Mouse (Mus musculus): ENCODE data around the gene Mgea5.

The Mgea5 gene

DNA sequence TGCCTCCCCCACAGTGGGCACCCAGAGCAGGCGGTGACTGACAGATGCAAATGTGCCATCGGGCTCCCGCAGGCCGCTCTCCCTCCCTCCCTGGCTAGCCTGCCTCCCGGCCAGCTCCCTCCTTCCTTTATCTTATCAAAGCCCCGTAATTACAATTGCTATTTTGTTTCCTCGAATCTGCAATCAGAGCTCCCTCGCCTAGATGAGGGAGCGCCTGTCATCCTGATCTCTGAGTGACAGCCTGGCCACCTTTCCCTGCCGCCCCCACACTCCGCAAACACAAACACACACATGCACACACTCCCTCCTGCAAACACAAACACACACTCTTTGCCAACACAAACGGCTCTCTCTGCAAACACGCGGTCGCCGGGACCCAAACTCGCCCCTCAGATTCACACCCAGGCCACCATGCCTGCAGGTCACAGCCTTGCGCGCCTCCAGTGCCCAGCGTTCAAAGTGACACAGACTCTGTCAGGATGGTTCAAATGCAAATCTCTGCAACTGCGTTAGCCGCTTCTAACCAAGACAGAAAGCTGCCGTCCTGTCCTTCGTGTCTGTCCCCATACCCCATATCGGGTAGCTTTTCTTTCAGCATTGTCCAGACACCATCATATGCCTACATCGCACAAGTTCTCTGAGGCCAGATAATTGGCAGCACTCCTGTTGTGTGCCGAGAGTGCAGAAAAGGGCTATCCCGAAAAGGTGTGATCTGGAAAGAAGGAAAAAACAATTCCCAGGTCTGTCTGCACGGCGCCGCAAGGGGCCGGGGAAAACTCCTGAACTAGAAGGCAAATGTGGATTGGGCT lies 38.1 kb downstream of the Mgea5 start:
- POLR2A ChIA-PET: interaction anchor here (0.6 to 35.8 kb wide), 13 partner anchors 12 to 1056 kb away, joined by 3 to 671 read pairs (median 4); partner anchors contain the start of gene Mgea5 (in 1 of the 4)

DNA sequence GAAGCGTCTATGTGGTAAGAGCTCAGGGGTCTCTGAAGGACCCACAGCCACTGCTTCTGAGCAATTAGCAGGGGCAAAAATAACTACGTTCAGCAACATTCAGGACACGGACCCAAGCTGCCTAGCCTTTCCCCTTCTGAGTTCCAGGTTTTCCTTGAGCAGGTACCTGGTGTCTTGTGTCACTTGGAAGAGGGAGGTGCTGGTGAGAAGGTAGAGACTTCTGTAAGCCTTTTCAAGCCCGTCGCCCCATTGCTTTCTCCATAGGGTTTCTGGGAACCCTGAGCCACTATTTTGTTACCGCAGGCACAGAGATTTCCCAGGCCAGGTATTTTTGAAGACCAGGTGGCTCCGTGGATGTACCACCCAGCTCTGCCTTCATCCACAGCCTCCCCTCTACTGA lies 40.0 kb downstream of the Mgea5 start:
- POLR2A ChIA-PET: interaction anchor here in 1 of 4 experiments (0.9 to 35.8 kb wide), 3 partner anchors 11 to 260 kb away, joined by 3 to 671 read pairs (median 7); partner anchors contain the start of gene Mgea5
- CTCF ChIA-PET: interaction anchor here in 3 of 4 experiments (0.5 to 5.4 kb wide), 4 partner anchors 13 to 170 kb away, joined by 3 to 31 read pairs (median 8); no protein-coding TSS in a partner anchor

More for the DNA sequence above, 38.1 kb downstream of the Mgea5 start:
- CTCF ChIA-PET: interaction anchor here (0.5 to 5.4 kb wide), 53 partner anchors 8 to 584 kb away, joined by 3 to 62 read pairs (median 4); partner anchors contain the start of genes Gm17018 (in 1 of the 4) and Poll (in 1 of the 4)

DNA sequence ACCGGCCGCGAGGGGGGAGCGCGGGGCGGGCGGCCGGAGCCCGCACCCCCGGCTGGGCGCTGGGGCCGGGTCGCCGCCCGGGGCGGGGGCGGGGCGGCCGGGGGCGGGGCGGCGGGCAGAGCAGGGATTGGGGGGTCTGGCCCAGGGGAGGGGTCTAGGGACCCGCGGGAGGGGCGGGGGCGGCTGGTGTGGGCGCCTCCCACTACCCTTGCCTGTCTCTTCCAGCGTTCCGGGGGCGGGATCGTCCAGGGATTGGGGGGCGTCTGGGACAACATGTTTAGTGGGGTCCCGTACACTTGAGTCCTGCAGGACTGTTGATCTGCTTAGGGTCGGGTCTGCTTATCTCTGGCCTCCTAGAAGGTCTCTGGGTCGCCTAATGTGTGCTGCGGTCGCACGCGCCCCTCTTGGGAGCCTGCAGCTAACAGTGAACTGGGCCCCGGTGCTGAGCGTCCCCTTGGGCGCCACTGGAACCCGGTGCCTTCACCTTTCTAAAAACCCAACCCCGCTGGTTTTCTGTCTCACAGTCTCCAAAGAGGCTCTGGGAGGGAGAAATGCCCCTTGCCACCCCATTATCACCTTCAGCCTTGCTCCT lies 40.6 kb downstream of the Mgea5 start:
- ChIA-PET CTCF (interaction anchor here in 3 of 4 experiments (0.5 to 5.4 kb wide), 3 partner anchors 99 to 169 kb away, joined by 3 to 31 read pairs (median 13); no protein-coding TSS in a partner anchor), POLR2A (interaction anchor here in 1 of 4 experiments (1.4 to 35.8 kb wide), 2 partner anchors 10 to 37 kb away, joined by 7 to 671 read pairs; partner anchors contain the start of gene Mgea5)

DNA sequence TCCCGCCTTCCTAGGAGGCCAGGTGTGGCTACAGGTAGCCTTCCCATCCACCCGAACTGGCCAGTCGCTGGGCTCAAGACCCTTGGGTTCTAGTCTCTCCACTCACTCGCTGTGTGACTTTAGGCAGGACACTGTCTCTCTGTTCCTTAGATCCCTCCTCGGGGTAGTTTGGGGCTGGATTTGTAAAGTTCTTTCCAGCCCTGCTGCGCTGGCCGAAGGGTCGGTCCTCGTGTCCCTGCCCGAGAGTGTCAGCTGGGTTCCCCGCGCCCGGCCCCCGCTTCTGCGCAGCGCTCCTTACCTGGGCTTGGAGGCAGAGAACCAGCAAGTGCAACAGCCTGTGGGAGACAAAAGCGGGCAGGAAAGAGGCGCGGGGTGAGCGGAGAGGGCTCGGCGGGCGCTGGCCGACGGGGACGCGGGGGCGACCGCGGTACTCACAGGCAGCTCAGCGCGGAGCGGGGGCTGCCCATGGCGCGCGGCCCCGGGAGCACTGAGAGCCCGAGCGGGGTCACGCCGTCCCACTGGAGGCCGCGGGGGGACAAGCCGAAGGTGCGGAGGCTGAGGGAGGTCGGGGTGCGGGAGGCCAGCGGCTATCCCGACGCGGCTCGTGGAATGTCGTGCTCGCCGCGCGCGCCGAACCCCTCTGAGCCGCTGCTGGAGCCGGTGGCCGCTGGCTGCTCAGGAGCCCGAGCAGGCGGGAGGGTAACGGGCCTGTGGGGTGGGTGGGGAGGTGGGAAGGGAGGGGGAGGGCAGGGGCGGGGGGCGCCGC lies 41.2 kb downstream of the Mgea5 start, which contains the start of gene Fgf8:
TSS of gene Fgf8 (minus strand) at position 698 of the 766 bp plus-strand sequence.
- ChIA-PET POLR2A (interaction anchor here in 1 of 4 experiments (1.0 to 35.8 kb wide), 3 partner anchors 10 to 38 kb away, joined by 3 to 671 read pairs (median 17); partner anchors contain the start of gene Mgea5), CTCF (interaction anchor here in 3 of 4 experiments (0.7 to 2.8 kb wide), 5 partner anchors 20 to 168 kb away, joined by 3 to 13 read pairs (median 3); no protein-coding TSS in a partner anchor)

DNA sequence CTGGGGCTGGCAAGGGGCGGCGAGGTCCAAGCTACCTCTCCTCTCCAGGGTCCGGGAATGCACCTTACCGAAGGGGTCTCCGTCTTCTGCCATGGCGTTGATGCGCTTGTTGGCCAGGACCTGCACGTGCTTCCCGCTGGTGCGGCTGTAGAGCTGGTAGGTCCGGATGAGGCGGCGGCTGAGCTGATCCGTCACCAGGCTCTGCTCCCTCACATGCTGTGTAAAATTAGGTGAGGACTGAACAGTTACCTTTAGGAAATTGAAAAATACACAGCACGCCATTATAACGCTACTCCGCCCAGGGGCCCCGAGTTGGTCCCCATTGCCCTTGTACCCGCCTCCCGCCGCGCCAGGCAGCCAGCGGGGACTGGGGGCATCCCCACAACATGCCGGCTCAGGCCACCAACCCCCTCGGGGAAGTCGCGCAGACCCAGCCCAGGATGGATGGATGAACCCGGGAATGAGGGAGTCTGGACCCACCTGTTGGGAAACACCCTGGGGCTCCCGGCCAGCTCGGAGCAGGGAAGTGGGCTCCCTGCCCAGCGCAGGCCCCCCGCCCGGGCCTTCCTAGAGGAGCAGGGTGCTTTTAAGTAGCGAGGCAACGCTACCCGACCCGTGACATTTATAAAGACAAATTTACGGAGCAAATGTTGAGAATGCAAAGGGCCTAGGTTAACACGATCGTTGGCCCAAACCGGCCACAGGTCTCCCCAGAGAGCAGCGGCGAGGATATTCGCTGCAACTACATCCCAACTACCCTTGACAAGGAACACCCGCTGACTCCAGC lies 42.0 kb downstream of the Mgea5 start:
- ChIA-PET CTCF (interaction anchor here (0.6 to 2.8 kb wide), 10 partner anchors 19 to 839 kb away, joined by 3 to 13 read pairs (median 3); no protein-coding TSS in a partner anchor), POLR2A (interaction anchor here in 1 of 4 experiments (1.0 to 35.8 kb wide), 3 partner anchors 9 to 39 kb away, joined by 3 to 671 read pairs (median 17); partner anchors contain the start of gene Mgea5)

DNA sequence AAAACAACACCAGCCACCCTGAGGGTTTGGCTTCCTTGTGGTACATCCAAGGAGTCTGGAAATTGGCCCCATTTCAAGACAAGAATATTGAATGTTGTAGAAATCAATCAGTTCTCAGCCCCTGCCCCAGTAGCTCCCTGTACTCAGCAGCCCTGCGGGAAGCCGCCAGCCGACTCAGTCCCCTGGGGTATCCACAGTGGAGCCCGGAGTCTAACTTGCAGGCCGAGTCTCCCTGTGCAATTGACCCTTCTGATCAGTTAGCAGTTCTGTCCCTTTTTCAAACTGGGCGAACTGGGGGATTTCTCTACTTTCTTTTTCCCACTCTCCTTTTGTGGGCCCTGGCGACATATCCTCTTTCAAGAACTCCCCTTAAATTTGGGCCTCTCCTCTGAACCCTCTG lies 42.8 kb downstream of the Mgea5 start:
- POLR2A ChIA-PET: interaction anchor here in 2 of 4 experiments (1.1 to 35.8 kb wide), 5 partner anchors 9 to 69 kb away, joined by 3 to 671 read pairs (median 3); partner anchors contain the start of gene Mgea5 (in 1 of the 2)

DNA sequence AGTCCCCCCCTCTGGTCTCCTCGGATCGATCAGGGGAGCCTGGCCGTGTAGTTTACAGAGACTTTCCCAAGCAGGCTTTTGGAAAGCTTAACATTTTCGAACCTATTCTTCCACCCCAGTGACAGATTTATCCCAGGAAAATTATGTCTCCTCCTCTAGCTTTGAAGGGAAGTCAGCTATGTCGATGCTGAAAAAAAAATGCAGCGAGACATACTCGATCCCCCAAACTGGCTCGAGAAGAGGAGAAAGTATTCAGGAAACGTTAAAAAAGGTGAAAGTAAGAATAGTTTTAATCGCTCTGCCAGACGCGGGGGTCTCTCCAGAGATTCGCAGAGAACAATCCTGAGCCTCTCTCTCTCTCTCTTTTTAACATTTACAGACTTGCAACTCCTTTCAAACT lies 43.4 kb downstream of the Mgea5 start:
- CTCF ChIA-PET: interaction anchor here in 1 of 4 experiments (0.9 kb wide), 1 partner anchor 166 kb away, joined by 3 read pairs; no protein-coding TSS in a partner anchor
- POLR2A ChIA-PET: interaction anchor here in 2 of 4 experiments (1.1 to 3.2 kb wide), 4 partner anchors 8 to 70 kb away, joined by 3 to 17 read pairs (median 3); no protein-coding TSS in a partner anchor

More for the DNA sequence above, 42.8 kb downstream of the Mgea5 start:
- CTCF ChIA-PET: interaction anchor here in 2 of 4 experiments (0.6 to 1.0 kb wide), 4 partner anchors 167 to 838 kb away, joined by 3 to 5 read pairs (median 3); no protein-coding TSS in a partner anchor

DNA sequence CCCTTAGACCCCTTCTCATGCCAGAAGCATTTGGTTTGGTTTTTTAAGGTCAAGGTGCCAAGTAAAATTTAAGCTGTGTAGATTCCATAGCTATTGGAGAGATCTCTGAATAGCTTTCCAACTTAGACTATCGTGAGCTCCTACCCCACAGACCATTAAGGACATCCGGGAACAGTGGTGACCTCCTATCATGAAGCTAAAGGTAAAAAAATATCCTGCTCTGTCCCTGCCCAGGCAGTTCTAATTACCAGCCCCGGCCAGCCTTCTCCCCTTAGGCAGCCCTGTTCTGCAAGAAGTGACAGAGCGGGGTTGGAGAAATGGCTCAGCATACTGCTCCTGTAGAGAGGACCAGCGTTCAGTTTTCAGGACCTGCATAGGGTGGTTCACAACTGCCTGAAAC lies 45.1 kb downstream of the Mgea5 start:
- ChIA-PET CTCF (interaction anchor here in 2 of 4 experiments (0.7 to 2.6 kb wide), 3 partner anchors 8 to 164 kb away, joined by 3 to 13 read pairs (median 5); no protein-coding TSS in a partner anchor), POLR2A (interaction anchor here in 2 of 4 experiments (1.0 to 2.7 kb wide), 4 partner anchors 10 to 12 kb away, joined by 3 to 9 read pairs (median 3); partner anchors contain the start of gene Npm3 (in 1 of the 2))

DNA sequence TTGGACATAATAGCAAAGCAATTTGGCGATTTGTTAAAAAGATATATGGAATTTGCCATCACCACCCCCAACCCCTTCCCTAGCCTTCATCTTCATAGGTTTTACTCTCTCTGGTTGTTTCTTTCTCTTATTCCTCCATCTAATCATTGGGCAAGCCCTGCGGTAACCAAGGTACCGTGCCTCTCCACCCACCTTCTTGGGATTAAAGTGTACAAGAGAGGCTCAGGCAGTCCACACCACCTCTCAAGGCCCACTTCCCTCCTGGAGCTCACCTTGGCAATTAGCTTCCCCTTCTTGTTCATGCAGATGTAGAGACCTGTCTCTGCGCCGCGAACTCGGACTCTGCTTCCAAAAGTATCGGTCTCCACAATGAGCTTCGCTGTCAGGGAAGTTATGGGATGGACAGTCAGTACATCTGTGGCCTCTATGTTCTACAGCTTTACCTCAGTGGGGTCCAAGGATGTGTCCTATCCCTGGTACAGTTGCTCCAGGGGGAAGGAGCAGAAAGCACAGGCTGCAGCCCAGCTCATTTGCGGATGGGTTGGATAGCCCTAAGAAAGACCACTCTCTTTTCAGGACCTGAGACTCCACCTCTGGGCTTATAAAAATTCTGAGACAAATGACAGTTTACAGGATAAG lies 45.7 kb downstream of the Mgea5 start:
- POLR2A ChIA-PET: interaction anchor here in 3 of 4 experiments (0.5 to 2.7 kb wide), 8 partner anchors 10 to 1482 kb away, joined by 3 to 9 read pairs (median 4); partner anchors contain the start of gene Npm3 (in 1 of the 3)
- CTCF ChIA-PET: interaction anchor here in 2 of 4 experiments (0.7 to 2.6 kb wide), 3 partner anchors 8 to 164 kb away, joined by 3 to 13 read pairs (median 5); no protein-coding TSS in a partner anchor

DNA sequence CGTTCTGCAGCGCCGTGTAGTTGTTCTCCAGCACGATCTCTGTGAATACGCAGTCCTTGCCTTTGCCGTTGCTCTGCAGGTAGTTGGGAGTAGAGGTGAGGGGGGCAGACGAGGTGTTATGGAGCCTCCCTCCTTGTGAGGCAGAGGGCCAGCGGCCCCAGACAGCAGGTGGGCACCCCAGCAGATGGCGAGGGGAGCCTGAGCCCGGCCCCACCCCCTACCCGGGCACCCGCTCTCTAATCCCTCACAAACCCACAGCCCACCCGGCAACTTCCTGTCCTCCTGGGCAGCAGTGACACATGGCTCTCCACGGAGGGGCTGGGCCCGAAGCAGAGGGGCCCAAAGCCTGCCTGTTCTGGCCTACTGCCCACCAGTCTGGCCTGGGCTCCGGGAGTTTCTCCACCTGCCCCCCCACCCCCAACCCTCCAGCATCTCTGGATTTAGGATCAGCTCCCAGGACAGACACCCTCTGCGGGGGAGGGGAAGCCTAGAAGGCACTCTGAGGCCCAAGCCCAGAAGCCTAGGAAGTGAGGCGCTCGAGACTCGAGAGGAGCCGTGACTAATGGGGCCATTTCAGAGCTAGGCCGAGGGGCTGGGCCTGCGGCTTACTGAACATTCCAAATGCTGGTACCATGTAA lies 46.3 kb downstream of the Mgea5 start:
- ChIA-PET CTCF (interaction anchor here in 3 of 4 experiments (0.7 to 2.6 kb wide), 7 partner anchors 9 to 163 kb away, joined by 3 to 13 read pairs (median 3); partner anchors contain the start of gene Kcnip2 (in 1 of the 3)), POLR2A (interaction anchor here in 3 of 4 experiments (0.5 to 2.7 kb wide), 10 partner anchors 10 to 1481 kb away, joined by 3 to 9 read pairs (median 4); partner anchors contain the start of gene Npm3 (in 1 of the 3))

DNA sequence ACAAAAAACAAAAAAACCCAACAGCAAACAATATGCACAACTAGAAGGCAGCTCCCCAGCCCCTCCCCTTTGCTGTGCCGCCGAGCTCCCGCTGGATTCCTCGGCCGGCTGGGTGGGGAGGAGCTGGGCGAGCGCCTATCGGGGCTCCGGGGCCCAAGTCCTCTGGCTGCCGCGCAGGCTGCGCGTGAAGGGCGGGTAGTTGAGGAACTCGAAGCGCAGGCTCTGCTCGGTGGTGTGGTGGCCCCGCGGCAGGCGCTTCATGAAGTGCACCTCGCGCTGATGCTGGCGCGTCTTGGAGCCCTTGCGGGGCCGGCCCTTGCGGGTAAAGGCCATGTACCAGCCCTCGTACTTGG lies 46.8 kb downstream of the Mgea5 start:
- CTCF ChIA-PET: interaction anchor here in 3 of 4 experiments (0.7 to 2.6 kb wide), 7 partner anchors 9 to 163 kb away, joined by 3 to 13 read pairs (median 3); partner anchors contain the start of gene Kcnip2 (in 1 of the 3)
- POLR2A ChIA-PET: interaction anchor here in 2 of 4 experiments (0.9 to 2.7 kb wide), 4 partner anchors 9 to 19 kb away, joined by 3 to 9 read pairs (median 3); no protein-coding TSS in a partner anchor

DNA sequence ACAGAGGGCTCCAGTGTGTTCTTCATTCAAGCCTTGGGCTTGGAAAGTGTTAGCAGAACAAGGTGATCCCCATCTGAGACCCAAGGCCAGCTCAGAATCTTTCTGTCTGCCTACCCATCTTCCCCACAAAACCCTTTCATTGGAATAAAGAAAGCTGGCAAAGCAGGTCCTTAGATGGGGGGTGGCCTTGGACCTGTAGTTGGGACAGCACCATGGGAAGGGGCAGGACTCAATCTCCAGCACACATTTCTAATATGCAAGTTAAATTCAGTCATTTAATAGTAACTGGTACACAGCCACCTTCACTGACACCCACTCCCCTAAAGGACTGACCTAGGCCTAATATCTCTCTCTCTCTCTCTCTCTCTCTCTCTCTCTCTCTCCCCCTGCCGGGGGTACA lies 47.4 kb downstream of the Mgea5 start:
- CTCF ChIA-PET: interaction anchor here (0.6 to 2.6 kb wide), 9 partner anchors 10 to 285 kb away, joined by 3 to 13 read pairs (median 4); partner anchors contain the start of gene Kcnip2 (in 1 of the 4)

DNA sequence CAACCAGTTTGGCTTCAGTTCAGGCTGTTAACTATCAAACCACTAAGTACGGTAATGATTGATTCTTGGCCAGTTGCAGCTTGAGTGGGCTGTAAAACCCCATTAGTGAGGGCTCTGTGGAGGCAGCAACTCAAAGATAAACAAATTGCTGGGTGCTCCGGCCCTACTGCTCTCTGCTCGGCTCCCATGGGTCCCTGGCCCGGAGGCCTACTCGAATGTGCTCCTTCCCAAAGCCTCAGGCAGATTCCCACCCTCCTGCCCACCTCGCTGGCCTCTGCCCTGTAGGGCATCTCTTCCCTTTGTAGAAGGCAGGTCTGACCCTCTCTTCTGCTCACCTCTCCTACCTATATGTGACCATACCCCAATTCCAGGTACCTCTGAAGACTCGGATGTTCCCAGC lies 48.9 kb downstream of the Mgea5 start:
- CTCF ChIA-PET: interaction anchor here in 3 of 4 experiments (1.3 to 5.7 kb wide), 7 partner anchors 11 to 558 kb away, joined by 4 to 31 read pairs (median 6); no protein-coding TSS in a partner anchor

More for the DNA sequence above, 47.4 kb downstream of the Mgea5 start:
- POLR2A ChIA-PET: interaction anchor here in 2 of 4 experiments (0.9 to 1.2 kb wide), 3 partner anchors 9 to 18 kb away, joined by 3 read pairs; no protein-coding TSS in a partner anchor

DNA sequence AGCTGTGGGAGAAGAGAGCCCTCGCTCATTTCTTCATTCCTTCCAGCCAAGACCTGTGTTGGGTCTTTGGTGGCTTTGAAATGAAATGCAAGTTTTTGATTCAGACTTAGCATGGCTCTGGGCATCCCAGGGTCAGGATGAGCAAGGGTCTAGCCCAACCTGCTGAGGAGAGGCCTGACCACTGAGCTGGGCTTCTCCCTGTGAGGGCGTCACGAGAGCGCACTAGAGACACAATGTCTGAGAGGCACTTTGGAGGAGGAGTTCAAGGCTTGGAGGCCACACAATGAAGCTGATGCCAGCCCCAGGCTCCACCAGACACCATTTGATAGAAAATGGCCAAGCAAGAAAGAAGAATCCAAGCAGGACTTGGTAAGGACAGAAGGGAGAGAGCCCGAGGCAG lies 49.4 kb downstream of the Mgea5 start:
- CTCF ChIA-PET: interaction anchor here in 3 of 4 experiments (0.7 to 5.7 kb wide), 8 partner anchors 11 to 557 kb away, joined by 3 to 31 read pairs (median 6); no protein-coding TSS in a partner anchor
- POLR2A ChIA-PET: interaction anchor here in 2 of 4 experiments (0.9 to 4.0 kb wide), 4 partner anchors 7 to 21 kb away, joined by 3 to 17 read pairs (median 11); partner anchors contain the start of gene Fgf8 (in 1 of the 2)

More for the DNA sequence above, 48.9 kb downstream of the Mgea5 start:
- POLR2A ChIA-PET: interaction anchor here in 1 of 4 experiments (0.9 to 1.1 kb wide), 2 partner anchors 21 to 79 kb away, joined by 3 to 4 read pairs; no protein-coding TSS in a partner anchor
